Mouse (Mus musculus) fibroblast of lung, adult 2 months (primary cell): ENCODE measurements around the gene Padi4.
A peak's percentile ranks its signal among the peaks of the same experiment; 100 is the strongest.

Experiments
- DNase-seq: peaks from one replicate; pipeline ENCODE4 v3.0.0-alpha.2; 2011; ENCODE audit warnings: low read depth

The Padi4 gene

DNA sequence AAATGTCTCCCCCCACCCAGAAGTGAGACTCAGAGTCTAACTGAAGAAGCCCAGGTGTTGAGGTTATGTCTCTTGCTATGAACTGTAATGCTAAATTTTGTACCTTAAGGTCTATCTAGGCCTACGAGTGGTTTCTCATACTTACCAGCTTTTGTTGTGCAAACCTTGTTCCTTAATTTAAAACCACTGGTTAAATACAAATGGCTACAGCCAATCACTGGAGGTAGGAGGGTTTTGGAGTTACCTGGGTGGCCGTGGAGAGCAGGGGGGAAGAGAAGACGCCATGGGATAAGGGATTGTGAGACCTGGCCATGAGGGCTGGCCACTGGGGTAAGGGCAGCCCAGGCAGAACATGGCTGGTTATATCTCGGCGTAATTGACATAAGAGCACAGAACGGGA lies 14.2 kb upstream of the Padi4 start:
- no peak for DNase-seq

DNA sequence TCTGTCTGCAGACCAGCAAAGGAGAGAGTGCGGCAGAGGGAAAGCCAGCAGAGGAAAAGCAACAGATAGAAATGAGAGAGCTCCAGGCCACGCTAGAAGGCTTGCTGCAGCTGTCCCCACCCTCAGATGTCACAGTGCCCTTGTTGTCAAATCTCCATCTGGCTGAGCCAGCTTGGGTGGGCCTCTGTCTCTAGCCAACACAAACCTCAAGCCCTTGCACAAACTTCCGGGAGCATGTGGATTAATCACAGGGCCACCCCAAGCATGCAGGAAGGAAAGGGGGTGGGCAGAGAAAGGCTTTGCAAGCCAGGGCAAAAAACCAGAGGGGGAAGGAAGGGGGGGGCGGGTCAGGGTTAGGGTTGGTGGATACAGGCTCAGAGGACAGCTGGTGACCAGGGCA lies 13.4 kb upstream of the Padi4 start:
- DNase-seq, result no peak

DNA sequence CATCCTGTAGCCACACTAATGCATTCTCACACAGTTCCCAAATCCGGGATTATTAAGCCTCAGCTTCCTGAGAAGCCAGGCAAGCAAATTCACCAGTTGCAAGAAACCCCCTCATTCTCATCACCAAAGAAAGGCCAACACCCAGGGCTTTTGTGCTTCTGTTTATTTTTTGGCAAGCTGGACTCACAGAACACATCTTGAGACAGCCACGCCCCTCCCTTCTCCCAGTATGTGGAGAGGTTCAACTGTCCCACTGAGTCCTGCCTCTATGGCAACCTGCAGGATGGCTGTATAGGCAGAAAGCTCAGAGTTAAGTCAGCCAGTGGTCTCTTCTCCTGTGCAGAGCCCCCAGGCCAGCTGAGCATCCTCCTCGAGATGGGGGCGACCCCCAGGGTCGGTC lies 11.2 kb upstream of the Padi4 start:
- DNase-seq, result no peak

DNA sequence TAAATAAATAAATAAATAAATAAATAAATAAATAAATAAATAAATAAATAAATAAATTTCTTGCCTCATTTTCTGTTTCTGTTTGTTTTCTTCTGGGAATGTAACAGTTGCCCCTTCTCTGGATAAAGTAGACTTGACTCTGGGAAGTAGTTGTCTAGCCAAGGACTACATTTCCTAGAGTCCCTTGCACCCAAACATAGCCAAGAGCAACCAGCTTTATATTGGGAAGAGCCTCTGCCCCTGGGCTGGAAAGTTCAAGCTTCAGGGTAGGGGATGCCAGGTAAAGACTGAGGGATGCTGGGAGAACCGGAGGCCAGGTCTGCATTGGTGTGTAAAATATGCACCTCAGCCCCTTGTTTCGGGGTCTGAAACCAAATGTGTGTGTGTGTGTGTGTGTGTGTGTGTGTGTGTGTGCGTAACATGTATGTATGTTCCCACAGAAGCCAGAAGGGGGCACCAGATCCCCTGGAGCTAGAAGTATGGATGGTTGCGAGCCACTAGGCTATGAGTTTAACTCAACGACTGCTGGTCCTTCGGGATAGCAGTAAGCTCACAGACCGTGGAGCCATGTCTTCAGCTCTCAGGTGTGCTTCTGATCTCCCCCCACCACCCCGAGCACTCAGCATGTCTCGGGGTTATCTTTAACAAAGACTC lies 10.4 kb upstream of the Padi4 start:
- DNase-seq, result no peak

DNA sequence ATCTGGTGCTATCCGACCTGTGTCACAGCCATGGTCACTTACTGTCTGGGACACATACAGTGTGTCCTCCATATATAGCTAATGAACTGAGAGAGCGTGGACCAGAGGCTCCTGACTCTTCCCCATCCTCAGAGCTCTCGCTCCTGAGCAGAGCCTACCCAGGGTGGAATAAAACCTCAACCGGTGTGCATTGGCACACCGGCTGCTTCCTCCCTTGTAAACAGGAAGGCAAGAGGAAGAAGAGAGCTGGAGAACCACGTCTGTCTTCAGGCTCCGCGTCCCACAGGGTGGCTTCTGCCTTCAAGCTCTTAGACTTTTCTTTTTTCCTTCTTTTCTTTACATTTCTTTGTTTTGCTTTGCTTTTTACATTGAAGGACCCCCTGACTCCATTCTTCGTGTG lies 8.8 kb upstream of the Padi4 start:
- DNase-seq, result no peak

DNA sequence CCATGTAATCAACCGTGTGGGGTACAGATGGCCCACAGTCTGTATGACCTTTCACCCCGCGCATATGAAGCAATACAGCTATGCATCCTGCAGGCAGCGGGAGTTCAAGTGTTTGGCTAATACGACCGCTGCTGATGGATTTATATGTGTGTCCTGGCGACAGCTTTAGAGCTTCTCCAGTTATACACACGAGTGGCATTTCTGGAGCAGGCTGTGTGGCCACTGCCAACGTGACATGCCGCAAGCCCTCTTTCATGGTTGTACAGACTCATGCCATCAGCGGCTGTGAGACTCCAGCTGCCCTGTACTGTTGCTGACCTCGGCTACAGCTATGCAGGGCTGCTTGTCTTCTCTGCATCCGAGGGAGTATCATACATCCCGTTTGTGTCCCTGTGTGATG lies 6.5 kb upstream of the Padi4 start:
- no peak for DNase-seq

DNA sequence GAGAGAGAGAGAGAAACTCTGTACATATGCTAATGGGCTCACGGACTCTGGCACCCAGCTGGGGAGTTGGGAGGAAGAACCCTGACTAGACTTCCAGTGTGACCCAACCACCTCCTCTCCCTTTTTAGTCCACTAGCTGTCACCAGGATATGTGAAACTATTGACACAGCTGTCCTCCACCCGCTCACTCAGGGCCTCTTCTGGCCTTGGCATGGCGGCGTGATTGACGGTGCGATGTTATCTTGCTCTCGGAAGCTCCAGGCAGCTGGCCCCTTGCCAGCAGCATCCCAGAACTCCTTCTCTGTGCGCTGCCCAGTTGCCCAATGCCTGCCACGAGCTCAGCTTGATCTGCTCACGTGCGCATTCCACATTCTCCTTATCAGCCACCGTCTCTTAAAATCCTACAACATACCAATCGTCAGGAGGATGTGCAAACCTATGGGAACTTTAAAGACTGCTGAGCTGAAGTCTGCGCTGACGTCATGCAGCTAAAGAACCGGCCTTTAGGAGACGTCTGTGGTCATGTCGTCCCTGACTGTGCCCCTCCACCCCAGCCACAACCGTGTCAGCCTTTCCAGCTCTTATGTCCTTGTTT lies 5.9 kb upstream of the Padi4 start:
- no peak for DNase-seq

DNA sequence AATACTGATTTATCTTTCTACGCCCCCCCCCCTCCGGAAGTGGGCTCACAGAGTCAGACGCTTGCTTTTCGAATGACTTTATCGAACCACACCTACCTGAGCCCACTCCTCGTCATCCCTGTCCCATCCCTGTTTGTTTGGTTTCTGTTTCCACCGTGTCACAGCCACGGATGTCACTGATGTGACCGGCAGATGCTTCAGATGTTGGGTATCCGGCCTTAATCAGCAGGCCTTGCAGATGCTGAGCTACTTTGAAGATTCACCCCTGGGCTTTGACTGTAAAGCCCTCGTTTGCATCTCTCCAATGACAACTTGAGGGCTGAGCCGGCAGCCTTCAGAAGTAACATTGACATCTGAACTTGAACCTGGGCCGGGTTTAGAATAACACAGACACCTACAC lies 2.6 kb upstream of the Padi4 start:
- DNase-seq, result no peak

DNA sequence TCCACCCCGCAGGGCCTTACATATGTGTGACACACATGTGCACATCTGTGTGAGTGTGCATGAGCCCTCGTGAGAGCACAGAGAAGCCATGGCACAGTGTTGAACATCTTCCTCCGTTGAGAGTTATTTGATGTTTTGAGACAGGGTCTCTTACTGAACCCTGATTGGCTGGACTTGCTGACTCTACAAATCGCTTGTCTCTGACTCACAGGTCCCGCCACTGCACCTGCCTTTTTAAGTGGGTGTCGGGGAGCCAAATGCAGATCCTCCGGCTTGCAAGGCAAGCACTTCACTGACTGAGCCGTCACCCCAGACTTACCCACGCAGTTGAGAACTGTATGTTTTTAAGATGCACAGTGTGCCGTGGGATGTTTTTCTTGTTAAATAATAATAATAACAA lies 1.8 kb upstream of the Padi4 start:
- no peak for DNase-seq

DNA sequence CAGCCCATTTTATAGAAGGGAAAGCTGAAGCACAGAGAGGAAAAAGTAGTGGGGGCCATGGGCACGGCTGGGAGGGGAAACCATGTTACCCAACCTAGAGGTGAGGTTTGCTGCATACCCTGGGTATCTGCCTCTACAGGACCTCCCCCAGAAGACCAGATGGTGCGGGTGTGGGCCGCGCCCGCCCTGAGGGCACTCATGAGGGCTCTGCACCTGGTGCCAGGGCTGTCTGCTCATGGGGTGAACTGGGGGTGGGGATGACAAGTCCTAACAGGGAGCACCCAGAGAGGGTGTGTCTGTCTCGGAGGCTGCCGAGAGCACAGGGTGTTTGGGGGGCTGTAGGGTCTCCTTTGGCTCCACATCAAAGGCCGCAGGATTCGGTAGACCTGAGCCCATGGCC lies 857 bp upstream of the Padi4 start:
- no peak for DNase-seq

DNA sequence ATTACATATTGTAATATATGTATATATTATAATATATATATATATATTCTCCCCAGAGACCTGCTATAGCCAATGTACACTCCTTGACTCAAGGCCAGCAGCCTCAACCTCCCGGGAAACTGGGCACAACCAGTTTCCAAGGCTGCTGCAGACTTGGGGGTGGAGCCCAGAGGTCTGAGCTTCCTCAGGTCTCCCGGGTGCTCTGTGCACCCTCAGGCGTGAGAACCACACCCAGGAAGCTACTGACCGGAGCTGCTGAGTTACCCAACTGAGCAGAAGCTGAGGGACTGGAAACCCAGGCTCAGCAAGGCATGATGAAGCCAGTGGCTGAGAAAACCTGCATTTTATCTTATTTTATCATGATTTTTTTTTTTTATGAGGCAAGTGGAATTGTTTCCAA lies 2.9 kb downstream of the Padi4 start:
- no peak for DNase-seq

DNA sequence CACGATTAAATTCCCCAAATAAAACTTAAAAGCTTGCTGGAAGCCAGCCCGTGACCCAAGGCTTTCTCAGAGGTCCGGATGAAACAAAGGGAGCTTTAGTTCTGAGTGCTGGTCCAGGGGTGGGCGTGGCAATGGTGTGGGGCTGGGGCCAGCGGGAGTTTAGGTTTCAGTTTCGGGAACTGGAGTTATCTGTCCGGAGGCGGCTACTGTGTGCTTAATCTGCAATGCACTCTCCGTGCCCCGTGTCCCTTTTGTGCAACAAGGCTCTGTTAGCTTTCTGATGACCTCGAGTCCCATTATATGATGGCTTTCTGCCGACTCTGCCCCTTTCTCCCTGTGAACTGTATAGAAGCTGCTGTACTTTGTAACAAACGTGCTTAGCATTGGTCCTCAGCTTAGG lies 3.6 kb downstream of the Padi4 start:
- peak; percentile 45 for DNase-seq

DNA sequence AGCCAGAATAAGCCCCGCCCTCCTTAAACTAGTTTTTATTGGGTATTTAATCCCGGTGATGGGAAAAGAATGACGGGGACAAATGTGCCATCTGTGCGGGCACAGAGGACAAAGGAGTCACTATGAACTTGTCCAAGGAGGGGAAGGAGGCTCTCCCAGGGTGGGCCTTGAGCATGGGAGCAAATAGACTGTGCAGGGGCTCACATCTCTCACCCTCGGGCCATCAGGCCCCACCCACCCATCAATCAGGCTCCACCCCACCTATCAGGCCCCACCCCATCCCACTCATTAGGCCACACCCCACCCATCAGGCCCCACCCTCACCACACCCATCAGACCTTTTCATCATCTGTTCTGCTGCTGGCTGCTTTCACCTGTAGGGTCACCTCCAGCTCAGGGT lies 5.1 kb downstream of the Padi4 start:
- DNase-seq, result no peak

DNA sequence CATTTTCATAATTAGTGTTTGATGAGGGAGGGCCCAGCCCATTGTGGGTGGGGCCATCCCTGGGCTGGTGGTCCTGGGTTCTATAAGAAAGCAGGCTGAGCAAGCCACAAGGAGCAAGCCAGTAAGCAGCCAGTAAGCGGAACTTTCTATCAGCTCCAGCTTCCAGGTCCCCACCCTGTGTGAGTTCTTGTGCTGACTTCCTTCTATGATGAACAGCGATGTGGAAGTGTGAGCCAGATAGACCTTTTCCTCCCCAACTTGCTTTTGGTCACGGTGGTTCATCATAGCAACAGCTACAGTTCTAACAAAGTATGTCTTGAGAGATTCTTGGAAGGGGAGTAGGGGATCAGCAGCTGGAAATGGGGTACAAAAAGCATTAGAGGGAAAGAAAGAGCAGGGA lies 8.1 kb downstream of the Padi4 start:
- no peak for DNase-seq

DNA sequence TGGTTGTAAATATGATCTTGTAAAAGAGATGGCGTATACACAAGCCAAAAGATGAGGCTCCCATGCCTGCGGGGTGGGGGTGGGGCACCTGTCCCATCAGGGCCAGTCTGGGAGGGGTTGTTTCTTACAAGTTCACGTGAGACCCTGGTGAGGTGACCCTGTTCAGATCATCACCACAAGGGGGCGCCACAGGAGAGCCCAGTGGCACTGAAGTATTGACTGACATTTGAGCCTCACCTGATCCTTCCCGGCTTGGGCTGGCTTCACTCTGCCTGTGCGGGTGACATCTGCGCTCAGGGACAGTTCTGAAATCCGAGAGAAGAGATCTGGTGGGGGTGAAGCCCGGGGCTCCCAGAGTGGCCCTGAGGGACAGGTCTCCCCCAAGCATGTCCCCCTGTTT lies 10.9 kb downstream of the Padi4 start:
- no peak for DNase-seq

DNA sequence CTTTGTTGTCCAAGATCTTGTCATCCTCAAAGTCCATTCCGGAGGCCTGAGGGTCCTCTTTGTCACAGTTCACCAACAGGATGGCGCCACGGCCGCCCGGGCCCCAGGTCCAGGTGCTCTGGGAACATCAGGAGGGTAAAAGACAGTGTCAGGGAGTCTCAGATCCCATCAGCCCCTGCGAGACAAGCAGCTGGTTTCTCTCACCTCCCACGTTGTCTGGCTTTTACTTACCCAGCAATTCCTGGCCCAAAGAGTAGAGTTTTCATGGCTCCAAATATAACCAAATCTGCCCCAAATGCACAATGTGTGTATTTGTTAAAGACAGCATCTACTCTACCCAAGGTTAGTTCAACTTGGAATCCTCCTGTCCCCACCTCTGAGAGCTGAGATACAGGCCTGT lies 12.4 kb downstream of the Padi4 start:
- no peak for DNase-seq

DNA sequence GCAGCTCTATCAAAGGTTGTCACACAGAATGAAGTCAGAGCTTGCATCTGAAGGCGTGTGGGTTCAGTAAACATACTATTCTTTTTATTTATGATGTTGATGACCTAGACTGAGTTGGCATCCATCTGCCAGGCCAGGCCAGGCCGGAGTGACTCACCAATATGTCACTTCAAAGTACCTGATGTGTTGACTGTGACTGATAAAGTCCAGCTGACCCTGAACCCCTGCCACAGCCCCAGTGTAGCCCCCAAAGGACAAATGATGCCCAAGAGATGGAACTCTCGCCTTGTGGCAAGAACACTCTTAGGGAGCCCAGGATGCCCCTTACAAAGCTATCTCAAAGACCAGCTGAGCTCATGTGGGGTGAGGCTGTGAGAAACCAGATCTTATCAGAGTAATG lies 18.2 kb downstream of the Padi4 start:
- no peak for DNase-seq

DNA sequence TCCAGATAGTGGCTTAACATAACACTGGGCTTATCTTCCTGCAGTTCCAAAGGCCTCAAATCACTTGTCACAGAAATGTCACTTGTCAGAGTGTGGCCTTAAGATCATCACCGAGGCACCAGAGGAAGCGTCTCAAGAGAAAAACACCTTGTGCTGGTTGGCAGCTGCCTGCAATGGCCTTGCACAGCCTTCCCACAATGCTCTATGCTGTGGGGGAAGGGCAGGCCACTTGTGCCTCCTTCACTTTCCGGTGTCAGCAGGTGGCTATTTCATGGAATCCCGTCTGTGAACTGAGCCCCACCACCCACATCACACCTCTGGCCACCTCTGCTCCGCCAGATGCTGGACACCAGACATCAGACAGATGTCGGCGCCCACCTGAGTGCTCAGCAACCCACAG lies 20.7 kb downstream of the Padi4 start:
- no peak for DNase-seq

DNA sequence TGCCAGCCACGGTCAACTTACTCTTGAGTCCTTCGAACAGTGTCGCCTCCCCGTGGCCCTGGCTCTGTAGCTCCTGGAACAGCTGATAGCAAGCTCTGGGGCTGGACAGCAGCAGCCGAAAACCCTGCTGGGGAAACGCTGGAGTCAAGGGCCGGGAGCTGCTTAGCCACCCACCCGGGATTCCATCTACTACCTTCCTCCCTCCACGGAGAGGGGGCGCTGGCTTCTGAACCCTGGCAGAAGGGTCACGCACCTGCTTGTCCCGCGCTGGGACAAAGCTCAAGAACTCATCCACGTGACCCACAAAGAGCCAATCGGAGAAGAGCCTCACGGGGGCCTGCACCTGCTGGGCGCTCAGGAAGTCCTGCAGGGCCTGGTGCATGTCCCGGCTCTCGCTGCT lies 23.7 kb downstream of the Padi4 start:
- DNase-seq, result no peak

DNA sequence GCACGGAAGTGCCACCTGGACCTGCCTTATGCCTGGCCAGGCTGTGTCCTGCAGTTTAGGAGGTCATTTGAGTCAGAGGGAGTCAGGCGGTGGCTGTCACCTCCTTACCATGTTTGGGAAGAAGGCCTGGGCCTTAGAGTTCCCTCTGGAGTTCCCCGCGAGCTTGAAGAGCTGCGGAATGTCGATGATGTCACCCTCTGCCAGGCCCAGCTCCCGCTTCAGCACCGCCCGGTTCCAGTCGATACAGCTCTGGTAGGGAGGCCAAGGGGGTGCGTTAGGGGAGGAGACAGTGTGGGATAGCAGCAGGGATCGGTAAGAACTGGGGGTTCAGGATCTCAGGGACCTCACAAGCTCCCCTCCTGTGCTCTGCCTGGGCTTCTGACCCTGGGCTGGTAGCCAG lies 26.1 kb downstream of the Padi4 start:
- no peak for DNase-seq

DNA sequence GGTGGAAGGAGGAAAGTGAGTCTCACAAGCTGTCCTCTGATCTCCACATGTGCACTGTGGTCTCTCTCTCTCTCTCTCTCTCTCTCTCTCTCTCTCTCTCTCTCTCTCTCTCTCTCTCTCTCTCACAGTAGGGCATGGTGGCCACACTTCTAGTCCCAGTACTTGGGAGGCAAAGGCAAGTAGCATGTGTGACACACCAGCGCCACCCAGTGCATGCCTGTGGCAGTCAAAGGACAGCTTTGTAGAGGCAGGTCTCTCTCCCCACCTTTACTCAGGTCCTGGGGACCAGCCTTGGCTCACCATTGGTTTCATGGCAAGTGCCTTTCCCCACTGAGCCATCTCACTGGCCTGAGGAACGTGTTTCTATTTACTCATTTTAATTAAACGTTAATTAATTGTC lies 29.4 kb downstream of the Padi4 start:
- no peak for DNase-seq

DNA sequence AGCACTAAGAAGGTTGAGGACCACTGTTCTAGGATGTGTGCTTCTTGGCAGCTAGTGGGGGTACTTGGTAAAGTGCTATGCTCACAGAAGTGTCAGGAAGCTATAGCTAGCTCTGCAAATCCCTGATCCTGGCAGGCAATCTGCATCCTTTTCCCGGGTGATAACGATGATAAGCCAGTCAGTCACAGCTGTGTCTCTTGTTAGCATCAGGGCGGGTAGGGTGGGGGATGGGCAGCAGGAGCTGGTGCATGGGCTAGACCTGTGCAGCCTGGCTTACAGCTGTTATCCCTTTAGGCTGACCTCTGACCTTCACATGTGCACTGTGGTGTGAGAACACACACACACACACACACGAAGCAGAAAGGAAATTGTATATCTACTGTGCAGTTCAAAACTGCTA lies 30.9 kb downstream of the Padi4 start:
- no peak for DNase-seq

DNA sequence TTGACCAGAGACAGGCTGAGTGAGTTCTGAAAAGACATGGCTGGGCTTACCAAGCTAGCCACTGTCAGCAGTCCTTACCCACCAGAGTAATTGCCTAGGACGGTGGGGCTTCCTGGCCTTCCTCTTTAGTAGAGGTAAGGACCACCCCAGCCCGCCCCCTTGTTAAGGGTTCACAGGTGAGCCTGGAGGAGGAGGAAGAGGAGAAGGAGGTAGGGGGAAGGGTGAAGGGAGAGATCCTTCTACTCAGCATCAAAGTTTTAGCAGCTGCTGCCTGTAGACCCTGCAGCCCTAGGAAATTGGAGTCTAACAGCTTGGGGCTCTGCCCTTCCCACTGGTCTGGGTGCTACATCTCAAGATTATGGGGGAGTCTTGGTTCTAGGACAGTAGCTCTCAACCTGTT lies 31.5 kb downstream of the Padi4 start, which contains the start of gene Padi6:
Gene Padi6 (minus strand): TSS at position 101 of the 400 bp plus-strand sequence.
- no peak for DNase-seq

DNA sequence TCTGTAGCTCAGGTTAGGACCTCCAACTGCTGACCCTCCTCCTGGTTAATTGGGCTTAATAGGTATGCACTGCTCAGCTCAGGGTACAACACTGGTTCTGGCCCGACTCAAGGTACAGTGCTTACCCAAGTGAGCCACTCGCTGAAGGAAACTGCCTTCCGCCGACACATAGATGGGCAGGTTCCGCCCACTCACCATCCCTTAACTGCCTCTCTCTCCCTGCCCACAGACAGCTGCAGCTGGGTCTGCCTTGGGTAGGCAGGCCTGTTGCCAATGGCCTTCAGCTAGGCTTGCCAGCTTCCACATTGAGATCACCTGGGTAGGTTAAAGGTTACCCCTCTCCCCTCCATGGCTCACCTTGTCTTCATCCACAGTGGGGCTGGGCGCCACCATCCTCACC lies 32.6 kb downstream of the Padi4 start:
- no peak for DNase-seq

DNA sequence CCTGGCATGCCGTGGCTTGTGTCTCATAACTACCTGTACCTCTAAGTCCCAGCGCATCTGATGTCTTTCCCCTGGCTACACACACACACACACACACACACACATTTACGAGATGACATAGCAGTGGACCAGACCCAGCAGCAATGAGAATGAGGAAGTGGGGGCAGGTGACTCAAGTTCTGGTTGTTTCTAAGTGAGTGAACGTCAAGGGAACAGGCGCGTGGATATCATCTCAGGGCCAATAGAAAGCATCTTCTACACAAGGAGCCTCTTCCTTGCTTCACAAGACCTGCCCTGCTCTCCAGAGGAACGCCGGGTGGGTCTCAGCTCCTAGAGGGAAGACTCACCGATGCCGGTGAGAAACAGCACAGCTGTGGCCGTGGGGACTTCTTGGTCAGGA lies 33.4 kb downstream of the Padi4 start:
- no peak for DNase-seq
